Mouse (Mus musculus) left cerebral cortex, adult 11 months (tissue): Measurements from ENCODE around the gene Ephx3.
"Not testable (repeated sequence)": the region's sequence is repeated elsewhere in the genome, so short reads cannot be mapped to it uniquely, and the experiment has no call there.

ENCODE experiments used
- DNase-seq: peaks from one replicate; pipeline ENCODE4 v3.0.0; 2022; ENCODE audit warnings: low spot score

The Ephx3 gene

GRCm38 (mm10) chr17:32188863-32189636 is at the start of gene Ephx3:
Ephx3 (minus strand) TSS chr17:32189549.
- DNase-seq, result no peak

GRCm38 (mm10) chr17:32238589-32238988 is 49.2 kb upstream of the Ephx3 start:
- DNase-seq, result no peak

- DNase-seq, result peak; percentile 21
Measured at GRCm38 (mm10) chr17:32235534-32236191, 46.3 kb upstream of the Ephx3 start.

- no peak for DNase-seq
Measured at GRCm38 (mm10) chr17:32233174-32233573, 43.8 kb upstream of the Ephx3 start.

- DNase-seq, result no peak
Measured at GRCm38 (mm10) chr17:32229256-32229655, 39.9 kb upstream of the Ephx3 start.

GRCm38 (mm10) chr17:32220873-32221272 is 31.5 kb upstream of the Ephx3 start:
- no peak for DNase-seq

- DNase-seq, result not testable (repeated sequence)
Measured at GRCm38 (mm10) chr17:32215587-32215986, 26.2 kb upstream of the Ephx3 start.

GRCm38 (mm10) chr17:32211554-32211953 is 22.2 kb upstream of the Ephx3 start:
- not testable (repeated sequence) for DNase-seq

GRCm38 (mm10) chr17:32209752-32210151 is 20.4 kb upstream of the Ephx3 start:
- no peak for DNase-seq

- no peak for DNase-seq
Measured at GRCm38 (mm10) chr17:32209144-32209543, 19.8 kb upstream of the Ephx3 start.

- DNase-seq, result peak; percentile 36
Measured at GRCm38 (mm10) chr17:32207586-32208245, 18.4 kb upstream of the Ephx3 start.

- no peak for DNase-seq
Measured at GRCm38 (mm10) chr17:32205345-32205744, 16.0 kb upstream of the Ephx3 start.

GRCm38 (mm10) chr17:32202972-32203371 is 13.6 kb upstream of the Ephx3 start:
- no peak for DNase-seq

GRCm38 (mm10) chr17:32201086-32201485 is 11.7 kb upstream of the Ephx3 start:
- no peak for DNase-seq

GRCm38 (mm10) chr17:32199796-32200195 is 10.4 kb upstream of the Ephx3 start:
- no peak for DNase-seq

GRCm38 (mm10) chr17:32197156-32197555 is 7.8 kb upstream of the Ephx3 start:
- DNase-seq, result no peak

GRCm38 (mm10) chr17:32195725-32196124 is 6.4 kb upstream of the Ephx3 start:
- DNase-seq, result no peak

- DNase-seq, result no peak
Measured at GRCm38 (mm10) chr17:32193010-32193409, 3.7 kb upstream of the Ephx3 start.

- DNase-seq, result no peak
Measured at GRCm38 (mm10) chr17:32189850-32190249, 501 bp upstream of the Ephx3 start.

GRCm38 (mm10) chr17:32183017-32183416 is 6.3 kb downstream of the Ephx3 start:
- no peak for DNase-seq

- no peak for DNase-seq
Measured at GRCm38 (mm10) chr17:32179621-32180491, 9.5 kb downstream of the Ephx3 start.

- no peak for DNase-seq
Measured at GRCm38 (mm10) chr17:32176919-32177318, 12.4 kb downstream of the Ephx3 start.
